Mouse (Mus musculus) hindbrain, embryonic 14.5 days (tissue): ENCODE results near the gene Gpatch8. TPM values are rescaled to one million over a fixed set of nuclear protein-coding genes. Genes with fewer than 3 reads are reported as not detected.

Experiments used
- ATAC-seq: fragments of 200-750 bp; cut with Nextera tagmentation; 2 replicates; pipeline ENCODE4 v1.8.0; 2017; ENCODE audit warnings: moderate number of reproducible peaks, mild to moderate bottlenecking, moderate TSS enrichment, moderate library complexity; ENCODE audit not compliant: low FRiP score
- DNase-seq: peaks from one replicate; pipeline ENCODE4 v3.0.0-alpha.2; 2015; ENCODE audit warnings: low spot score
- H3K27ac ChIP-seq: fragments of 300-500 bp; sonication (generic); 2 replicates; pipeline ENCODE4 v1.5.1; 2014; ENCODE audit warnings: mild to moderate bottlenecking, moderate library complexity
- H3K27me3 ChIP-seq: fragments of 300-500 bp; sonication (generic); 2 replicates; pipeline ENCODE4 v1.6.1; 2014; ENCODE audit warnings: mild to moderate bottlenecking, low read length, mixed read lengths; ENCODE audit not compliant: control insufficient read depth, insufficient read depth
- H3K36me3 ChIP-seq: fragments of 300-500 bp; sonication (generic); replicated peaks from 2 replicates; pipeline ENCODE4 v1.6.1; 2014; ENCODE audit not compliant: control insufficient read depth, insufficient read depth
- H3K4me1 ChIP-seq: fragments of 300-500 bp; sonication (generic); replicated peaks from 2 replicates; pipeline ENCODE4 v1.6.1; 2014; ENCODE audit warnings: antibody characterized with exemption, low read length, mixed read lengths; ENCODE audit not compliant: control insufficient read depth, insufficient read depth
- H3K4me2 ChIP-seq: fragments of 300-500 bp; sonication (generic); replicated peaks from 2 replicates; pipeline ENCODE4 v1.6.1; 2014; ENCODE audit warnings: mild to moderate bottlenecking, moderate library complexity
- H3K4me3 ChIP-seq: fragments of 300-500 bp; sonication (generic); replicated peaks from 2 replicates; pipeline ENCODE4 v1.5.1; 2014; ENCODE audit warnings: mild to moderate bottlenecking, low read length
- H3K9ac ChIP-seq: fragments of 300-500 bp; sonication (generic); 2 replicates; pipeline ENCODE4 v1.6.1; 2014
- H3K9me3 ChIP-seq: fragments of 300-500 bp; sonication (generic); 2 replicates; pipeline ENCODE4 v1.6.1; 2016; ENCODE audit warnings: low read length; ENCODE audit not compliant: control insufficient read depth
- WGBS: fragments of 180-500 bp; shearing (Covaris S2); extraction: QIAGEN DNeasy Blood & Tissue Kit; methylation state at CpG from one replicate; pipeline ENCODE4 v1.1.7; 2014; 5-methylcytosine and 5-hydroxymethylcytosine counted together
- polyA plus RNA-seq: library from polyadenylated mRNA; unstranded; fragments of >200 nt; fragmentation: Nextera tagmentation; extraction: Ambion mirVana; gene quantifications from 2 replicates; pipeline ENCODE4 v1.2.1, GENCODE M21; 2014

The Gpatch8 gene
- polyA plus RNA-seq, 1 experiment from 2014 or later = 55.3 TPM

- ATAC-seq (no peak), DNase-seq (no peak)
- no peaks in the 10 kb centered on the region for H3K27me3 ChIP-seq
- H3K27ac ChIP-seq = no peak overlapping the region
- H3K9me3 ChIP-seq = no peaks in the 10 kb centered on the region
- 72% methylated on average over 12 of the region's 12 CpGs for WGBS
- no peak overlapping the region for H3K4me2 ChIP-seq
- H3K36me3 ChIP-seq = peaks cover 54% of the 10 kb centered on the region
- H3K4me1 ChIP-seq = peaks cover 34% of the 10 kb centered on the region
- no peak overlapping the region for H3K4me3 ChIP-seq
- H3K9ac ChIP-seq = no peak overlapping the region
Observed at GRCm38 (mm10) chr11:102443740-102444139, 112.5 kb downstream of the Gpatch8 start.

GRCm38 (mm10) chr11:102442089-102442488, 114.1 kb downstream of the Gpatch8 start:
- no peak for ATAC-seq
- Histone ChIP-seq H3K36me3 (peaks cover 70% of the 10 kb centered on the region), H3K9me3 (no peaks in the 10 kb centered on the region), H3K4me1 (peaks cover 44% of the 10 kb centered on the region), H3K9ac (no peak overlapping the region), H3K27ac (no peak overlapping the region), H3K27me3 (no peaks in the 10 kb centered on the region), H3K4me2 (no peak overlapping the region), H3K4me3 (no peak overlapping the region)
- DNase-seq = no peak
- WGBS = 77% methylated on average over 6 of the region's 6 CpGs

DNA sequence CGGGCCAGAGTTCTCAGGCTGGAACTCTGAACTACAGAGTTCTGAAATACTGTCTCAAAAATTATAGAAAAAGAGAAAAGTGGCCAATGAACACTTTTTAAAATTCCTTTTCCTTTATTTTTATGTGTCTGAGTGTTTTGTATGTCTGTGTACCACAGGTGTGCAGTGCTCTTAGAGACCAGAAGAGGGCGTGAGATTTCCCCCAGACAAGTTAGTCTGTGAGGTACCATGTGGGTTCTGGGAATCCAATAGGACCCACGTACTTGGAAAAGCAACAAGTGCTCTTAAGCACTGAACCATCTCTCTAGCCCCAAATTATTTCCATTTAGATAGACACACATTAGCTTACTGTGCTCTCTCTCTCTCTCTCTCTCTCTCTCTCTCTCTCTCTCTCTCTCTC, 114.8 kb downstream of the Gpatch8 start:
- Histone ChIP-seq H3K36me3 (peaks cover 76% of the 10 kb centered on the region), H3K9me3 (no peaks in the 10 kb centered on the region)

DNA sequence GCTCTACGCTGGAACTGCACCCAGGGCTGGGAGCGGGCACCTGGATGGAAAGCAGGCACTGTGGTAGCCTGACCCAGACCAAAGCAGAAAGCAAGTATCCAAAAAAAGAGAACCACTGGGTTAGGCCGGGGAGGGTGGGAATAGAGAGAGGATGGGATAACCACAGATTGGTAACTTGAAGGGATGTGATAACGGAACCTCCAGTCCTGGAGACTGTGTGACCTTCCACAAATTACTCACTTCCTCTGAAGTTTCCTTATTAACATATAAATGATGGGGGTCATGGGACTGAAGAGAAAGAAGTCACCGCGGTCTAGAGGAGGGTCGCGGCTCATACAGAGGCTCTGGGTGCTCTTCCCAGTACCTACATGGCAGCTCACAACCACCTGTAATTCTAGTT, 115.9 kb downstream of the Gpatch8 start:
- H3K27ac ChIP-seq = no peak overlapping the region
- H3K9ac ChIP-seq = no peak overlapping the region
- H3K4me3 ChIP-seq = no peak overlapping the region
- peaks cover 87% of the 10 kb centered on the region for H3K36me3 ChIP-seq
- no peak overlapping the region for H3K4me2 ChIP-seq
- ATAC-seq (no peak), DNase-seq (no peak)
- 78% methylated on average over 8 of the region's 8 CpGs for WGBS
- peaks cover 34% of the 10 kb centered on the region for H3K4me1 ChIP-seq
- H3K9me3 ChIP-seq = no peaks in the 10 kb centered on the region
- no peaks in the 10 kb centered on the region for H3K27me3 ChIP-seq

More for the DNA sequence above, 114.8 kb downstream of the Gpatch8 start:
- DNase-seq = no peak
- no peak overlapping the region for H3K9ac ChIP-seq
- no peak overlapping the region for H3K4me2 ChIP-seq
- H3K4me3 ChIP-seq = no peak overlapping the region
- peaks cover 46% of the 10 kb centered on the region for H3K4me1 ChIP-seq
- no peaks in the 10 kb centered on the region for H3K27me3 ChIP-seq
- no peak overlapping the region for H3K27ac ChIP-seq
- WGBS = 73% methylated on average over 3 of the region's 3 CpGs
- no peak for ATAC-seq

GRCm38 (mm10) chr11:102439093-102440082, 116.8 kb downstream of the Gpatch8 start:
- ATAC-seq (no peak), DNase-seq (no peak)
- H3K9me3 ChIP-seq = no peaks in the 10 kb centered on the region
- H3K27ac ChIP-seq = no peak overlapping the region
- 0 out of 2 replicates have a peak overlapping the region, but pooled peaks have one; percentile 41 for H3K9ac ChIP-seq
- no peak overlapping the region for H3K4me2 ChIP-seq
- H3K4me3 ChIP-seq = no peak overlapping the region
- no peaks in the 10 kb centered on the region for H3K27me3 ChIP-seq
- 73% methylated on average over 14 of the region's 14 CpGs for WGBS
- H3K36me3 ChIP-seq = peaks cover 95% of the 10 kb centered on the region
- H3K4me1 ChIP-seq = peaks cover 26% of the 10 kb centered on the region

DNA sequence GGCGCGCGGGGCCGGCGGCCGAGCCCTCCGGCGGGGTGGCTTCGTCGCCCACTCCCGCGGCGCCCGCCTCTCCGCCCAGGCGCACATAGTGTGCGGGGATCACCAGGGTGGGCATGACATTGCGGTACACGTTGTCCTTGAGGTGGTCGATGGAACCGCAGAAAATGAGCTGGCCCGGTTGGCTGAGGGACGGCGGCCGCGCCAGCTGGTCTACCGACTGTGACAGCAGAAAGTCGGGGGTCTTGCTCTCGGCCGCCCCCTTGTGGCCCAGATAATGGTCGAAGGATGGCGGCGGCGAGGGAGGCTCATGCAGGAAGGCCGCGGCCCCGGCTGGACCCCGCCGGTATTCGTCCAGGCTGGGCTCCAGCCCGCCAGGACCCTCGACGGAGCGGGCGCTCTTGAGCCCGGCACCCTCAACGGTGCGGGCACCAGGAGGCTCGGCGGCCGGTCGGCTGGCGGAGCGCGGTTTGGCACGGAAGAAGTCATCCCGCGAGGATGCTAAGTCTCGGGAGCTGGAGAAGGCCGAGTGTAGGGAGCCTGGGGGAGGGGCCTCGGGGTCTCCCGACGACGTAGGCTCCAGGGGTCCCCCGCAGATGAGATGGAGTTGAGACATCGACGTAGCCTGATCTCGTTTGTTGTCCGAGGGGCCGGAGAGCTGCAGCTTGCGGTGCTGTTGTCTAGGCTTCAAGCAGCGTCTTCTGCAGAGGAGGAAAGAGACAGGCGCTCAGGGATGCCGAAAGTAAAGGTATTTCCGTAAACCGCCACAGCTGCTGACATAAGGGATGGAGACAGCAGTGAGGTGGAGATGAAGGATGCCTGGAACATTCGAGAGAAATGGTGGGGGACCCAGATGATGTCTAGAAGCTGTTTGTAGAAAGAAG, 117.7 kb downstream of the Gpatch8 start:
- Histone ChIP-seq H3K9ac (peak overlapping the region; percentile 41), H3K4me1 (peaks cover 18% of the 10 kb centered on the region)
- WGBS = 10% methylated on average over 77 of the region's 77 CpGs

GRCm38 (mm10) chr11:102437120-102438061, 118.8 kb downstream of the Gpatch8 start:
- no peaks in the 10 kb centered on the region for H3K9me3 ChIP-seq
- DNase-seq (no peak), ATAC-seq (no peak)
- peaks cover 18% of the 10 kb centered on the region for H3K4me1 ChIP-seq
- H3K4me2 ChIP-seq = peak overlapping the region; percentile 44
- no peaks in the 10 kb centered on the region for H3K27me3 ChIP-seq
- 5% methylated on average over 86 of the region's 87 CpGs for WGBS
- H3K4me3 ChIP-seq = peak overlapping the region; percentile 14
- peak overlapping the region; percentile 41 for H3K9ac ChIP-seq
- no peak overlapping the region for H3K27ac ChIP-seq
- H3K36me3 ChIP-seq = peaks cover 85% of the 10 kb centered on the region

More for the DNA sequence above, 117.7 kb downstream of the Gpatch8 start:
- Histone ChIP-seq H3K27me3 (no peaks in the 10 kb centered on the region), H3K9me3 (no peaks in the 10 kb centered on the region), H3K4me3 (peak overlapping the region; percentile 14), H3K4me2 (peak overlapping the region; percentile 44), H3K36me3 (peaks cover 95% of the 10 kb centered on the region), H3K27ac (no peak overlapping the region)
- ATAC-seq = peak; percentile 33; the same call in 1 of the 2 replicates
- DNase-seq = peak; percentile 81

DNA sequence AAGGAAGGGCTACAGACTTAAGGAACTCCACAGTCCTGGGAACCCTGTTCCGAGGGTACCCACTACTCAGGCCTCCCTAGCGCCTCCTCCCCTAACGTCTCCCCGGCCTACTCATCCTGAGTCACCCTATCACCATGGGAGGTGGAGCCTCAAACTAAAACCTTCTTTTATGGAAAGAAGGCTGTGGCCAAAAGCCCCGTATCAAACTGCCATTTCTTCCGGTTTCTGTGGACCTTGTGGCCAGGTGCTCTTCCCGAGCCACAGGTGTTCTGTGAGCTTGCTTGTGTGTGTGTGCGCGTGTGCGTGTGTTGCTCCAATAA, 119.8 kb downstream of the Gpatch8 start:
- Histone ChIP-seq H3K4me2 (no peak overlapping the region), H3K4me3 (no peak overlapping the region), H3K4me1 (peaks cover 18% of the 10 kb centered on the region), H3K27me3 (no peaks in the 10 kb centered on the region), H3K9ac (no peak overlapping the region), H3K9me3 (no peaks in the 10 kb centered on the region), H3K27ac (no peak overlapping the region), H3K36me3 (peaks cover 75% of the 10 kb centered on the region)
- 87% methylated on average over 10 of the region's 10 CpGs for WGBS
- no peak for DNase-seq
- ATAC-seq = no peak
